Mouse (Mus musculus): ENCODE measurements around the gene Anp32b. TPM values are rescaled to one million over a fixed set of nuclear protein-coding genes. Genes with fewer than 3 reads are reported as not detected.

Anp32b gene
- total RNA-seq, 2 experiments from 2014 or later: 54.9 to 56.1 TPM

- no peak for DNase-seq (ENCODE audit: low spot score in 2 of 2)
Observed at GRCm38 (mm10) chr4:46502606-46503502, 52.2 kb downstream of the Anp32b start.

GRCm38 (mm10) chr4:46503881-46504280 is 53.2 kb downstream of the Anp32b start:
- DNase-seq (ENCODE audit: low spot score in 2 of 2): no peak

- no peak for DNase-seq (ENCODE audit: low spot score in 2 of 2)
Observed at GRCm38 (mm10) chr4:46505361-46506057, 54.8 kb downstream of the Anp32b start.

DNA sequence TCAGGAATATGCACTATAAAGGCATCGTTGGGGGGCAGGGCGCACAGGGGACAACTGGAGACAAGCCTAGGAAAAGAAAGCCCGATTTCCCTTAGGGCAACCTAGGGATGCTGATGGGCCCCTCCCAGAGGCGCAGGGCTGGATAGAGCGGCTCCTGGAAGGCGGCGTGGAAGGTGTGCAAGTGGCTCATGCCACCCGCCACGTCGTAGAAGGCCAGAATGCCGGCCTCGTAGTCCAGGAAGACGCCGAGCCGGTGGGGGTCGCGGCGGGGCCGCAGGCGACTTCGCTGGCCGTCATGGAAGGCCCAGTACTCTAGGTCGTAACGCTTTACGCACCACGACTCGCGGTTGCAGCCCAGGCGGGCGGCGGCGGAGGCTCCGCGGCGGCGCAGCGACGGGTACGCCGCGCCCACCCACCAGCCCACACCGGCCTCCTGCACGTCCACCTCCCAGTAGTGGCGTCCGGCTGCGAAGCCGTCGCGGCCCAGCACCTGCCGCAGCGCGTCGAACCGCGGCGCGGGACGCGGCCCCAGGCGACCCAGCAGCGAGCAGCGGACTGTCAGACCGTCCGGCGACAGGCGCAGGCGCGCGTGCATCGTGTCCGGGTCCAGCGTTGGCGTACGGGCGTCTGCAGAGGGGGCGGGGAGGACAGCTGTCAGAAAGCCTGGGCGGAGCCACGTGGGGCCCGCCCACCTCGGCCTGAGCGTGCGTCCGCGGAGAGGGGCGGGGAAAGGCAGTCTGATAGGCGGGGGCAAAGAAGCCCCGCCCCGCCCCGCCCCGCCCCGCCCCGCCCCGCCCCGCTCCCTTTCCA is 56.3 kb downstream of the Anp32b start:
- peak; percentile 93 to 97 for DNase-seq (ENCODE audit: low spot score in 2 of 2)

- peak in 1 of 2 experiments; percentile 83 for DNase-seq (ENCODE audit: low spot score in 2 of 2)
Observed at GRCm38 (mm10) chr4:46507736-46508460, 57.2 kb downstream of the Anp32b start.

DNA sequence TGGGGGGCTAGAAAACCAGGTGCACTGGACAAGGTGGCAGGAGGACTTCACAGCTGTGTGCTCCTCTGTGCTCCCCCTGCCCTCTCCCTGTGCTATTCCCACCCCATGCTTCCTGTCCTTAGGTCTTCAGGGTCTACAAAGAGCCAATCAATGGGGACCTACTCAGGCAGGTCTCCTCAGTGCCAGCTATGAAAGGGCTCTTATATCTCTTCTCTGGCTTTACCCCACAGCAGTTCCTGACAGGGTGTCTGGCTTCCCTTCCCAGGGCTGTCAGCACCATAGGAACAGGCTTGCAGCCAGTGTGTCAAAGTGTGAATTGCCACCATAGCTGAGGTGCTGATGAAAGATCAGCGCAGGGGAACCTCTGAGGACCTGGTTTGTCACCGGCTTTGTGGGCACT is 69.8 kb downstream of the Anp32b start:
- DNase-seq (ENCODE audit: low spot score in 2 of 2): no peak

DNA sequence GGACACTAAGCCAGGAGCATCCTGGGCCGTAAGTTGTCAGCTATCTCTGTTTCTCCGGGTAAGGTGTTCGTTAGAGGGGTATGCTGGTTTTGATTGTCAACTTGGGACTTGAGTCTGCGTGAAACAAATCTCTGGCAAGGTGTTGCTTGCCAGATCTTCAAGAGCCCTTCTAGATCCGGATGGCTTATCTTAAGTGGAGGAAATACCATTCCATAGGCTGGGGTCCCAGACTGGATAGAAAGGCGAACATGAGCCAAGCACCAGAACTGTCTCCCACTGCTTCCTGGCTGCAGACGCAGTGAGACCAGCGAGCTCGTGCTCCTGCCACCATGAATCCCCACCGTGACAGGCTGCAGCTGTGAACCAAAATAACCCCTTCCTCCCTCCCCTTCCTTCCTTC is 70.8 kb downstream of the Anp32b start:
- no peak for DNase-seq (ENCODE audit: low spot score in 2 of 2)

Other genes with a start within 250 kb of the Anp32b start
- not detected for gene Foxe1, start 107.3 kb upstream of the Anp32b start, total RNA-seq (2021)
- gene Trmo, start 61.5 kb upstream of the Anp32b start, total RNA-seq (2021): 1 to 10 TPM; 4.8 to 5.3 TPM
- gene Hemgn, start 37.4 kb upstream of the Anp32b start, total RNA-seq (2021): not detected
- 10 to 100 TPM; 16.0 to 17.4 TPM for gene Nans, start 38.3 kb downstream of the Anp32b start, total RNA-seq (2021)
- 1 to 10 TPM in 1 of 2 experiments, under 1 TPM in 1; 0.67 to 1.4 TPM for gene Trim14, start 85.2 kb downstream of the Anp32b start, total RNA-seq (2021)
- 10 to 100 TPM; 14.9 to 16.3 TPM for gene Coro2a, start 151.3 kb downstream of the Anp32b start, total RNA-seq (2021)
- 1 to 10 TPM; 2.7 to 2.9 TPM for gene Tbc1d2, start 199.3 kb downstream of the Anp32b start, total RNA-seq (2021)